Mouse (Mus musculus): ENCODE results near the gene Esam. TPM values are rescaled to one million over a fixed set of nuclear protein-coding genes. Genes with fewer than 3 reads are reported as not detected.
A peak's percentile ranks its signal among the peaks of the same experiment; 100 is the strongest.

The Esam gene
- total RNA-seq (2021) = 10 to 100 TPM; 19.5 to 23.0 TPM

- DNase-seq (ENCODE audit: low spot score in 2 of 2) = no peak
- intact Hi-C loops (cut with DNase I) = no loop called here
Measured at GRCm38 (mm10) chr9:37527396-37528224, at the start of gene Esam. TSS of gene Esam (plus strand) at chr9:37528078.

GRCm38 (mm10) chr9:37485146-37485545, 42.7 kb upstream of the Esam start:
- intact Hi-C loops (cut with DNase I) = no loop called here
- no peak for DNase-seq (ENCODE audit: low spot score in 2 of 2)

- no peak for DNase-seq (ENCODE audit: low spot score in 2 of 2)
- intact Hi-C loops (cut with DNase I) = no loop called here
Measured at GRCm38 (mm10) chr9:37488041-37488440, 39.8 kb upstream of the Esam start.

GRCm38 (mm10) chr9:37488611-37489396, 39.1 kb upstream of the Esam start, which contains the start of gene Msantd2:
TSS of gene Msantd2 (plus strand) at chr9:37489319.
- peak; percentile 90 to 91 for DNase-seq (ENCODE audit: low spot score in 2 of 2)
- intact Hi-C loops (cut with DNase I) = no loop called here

- peak; percentile 36 to 49 for DNase-seq (ENCODE audit: low spot score in 2 of 2)
- intact Hi-C loops (cut with DNase I) = no loop called here
Measured at GRCm38 (mm10) chr9:37489446-37490120, 38.3 kb upstream of the Esam start.

- intact Hi-C loops (cut with DNase I) = no loop called here
- no peak for DNase-seq (ENCODE audit: low spot score in 2 of 2)
Measured at GRCm38 (mm10) chr9:37495761-37496160, 32.1 kb upstream of the Esam start.

GRCm38 (mm10) chr9:37496325-37496724, 31.6 kb upstream of the Esam start:
- intact Hi-C loops (cut with DNase I) = no loop called here
- DNase-seq (ENCODE audit: low spot score in 2 of 2) = no peak

GRCm38 (mm10) chr9:37500201-37500600, 27.7 kb upstream of the Esam start:
- intact Hi-C loops (cut with DNase I) = no loop called here
- DNase-seq (ENCODE audit: low spot score in 2 of 2) = no peak

- intact Hi-C loops (cut with DNase I) = no loop called here
Measured at GRCm38 (mm10) chr9:37501170-37501569, 26.7 kb upstream of the Esam start.

GRCm38 (mm10) chr9:37504348-37504747, 23.5 kb upstream of the Esam start:
- intact Hi-C loops (cut with DNase I) = no loop called here

More at GRCm38 (mm10) chr9:37501170-37501569, 26.7 kb upstream of the Esam start:
- no peak for DNase-seq (ENCODE audit: low spot score in 2 of 2)

GRCm38 (mm10) chr9:37506023-37506422, 21.9 kb upstream of the Esam start:
- DNase-seq (ENCODE audit: low spot score in 2 of 2) = no peak
- intact Hi-C loops (cut with DNase I) = no loop called here

More at GRCm38 (mm10) chr9:37504348-37504747, 23.5 kb upstream of the Esam start:
- no peak for DNase-seq (ENCODE audit: low spot score in 2 of 2)

- intact Hi-C loops (cut with DNase I) = no loop called here
- DNase-seq (ENCODE audit: low spot score in 2 of 2) = no peak
Measured at GRCm38 (mm10) chr9:37512097-37512496, 15.8 kb upstream of the Esam start.

GRCm38 (mm10) chr9:37514456-37514855, 13.4 kb upstream of the Esam start:
- intact Hi-C loops (cut with DNase I) = no loop called here

GRCm38 (mm10) chr9:37517467-37517866, 10.4 kb upstream of the Esam start:
- intact Hi-C loops (cut with DNase I) = no loop called here

More at GRCm38 (mm10) chr9:37514456-37514855, 13.4 kb upstream of the Esam start:
- DNase-seq (ENCODE audit: low spot score in 2 of 2) = no peak

GRCm38 (mm10) chr9:37518991-37519390, 8.9 kb upstream of the Esam start:
- peak in 1 of 2 experiments; percentile 22 for DNase-seq (ENCODE audit: low spot score in 2 of 2)
- intact Hi-C loops (cut with DNase I) = no loop called here

More at GRCm38 (mm10) chr9:37517467-37517866, 10.4 kb upstream of the Esam start:
- no peak for DNase-seq (ENCODE audit: low spot score in 2 of 2)

GRCm38 (mm10) chr9:37519995-37520394, 7.9 kb upstream of the Esam start:
- DNase-seq (ENCODE audit: low spot score in 2 of 2) = no peak
- intact Hi-C loops (cut with DNase I) = no loop called here

- no peak for DNase-seq (ENCODE audit: low spot score in 2 of 2)
- intact Hi-C loops (cut with DNase I) = no loop called here
Measured at GRCm38 (mm10) chr9:37525461-37525860, 2.4 kb upstream of the Esam start.

GRCm38 (mm10) chr9:37526443-37527395, 1.2 kb upstream of the Esam start:
- DNase-seq (ENCODE audit: low spot score in 2 of 2) = no peak
- intact Hi-C loops (cut with DNase I) = no loop called here
